Mouse (Mus musculus) liver, adult 2 months (tissue): Measurements from ENCODE around the gene Tcf20.

ENCODE experiments used
- CTCF ChIP-seq: fragments of 200-500 bp; IDR thresholded peaks from 2 replicates; pipeline ENCODE4 v1.5.1; 2011; ENCODE audit warnings: low read depth, low read length, control low read depth
- POLR2A ChIP-seq: fragments of 200-500 bp; IDR thresholded peaks from 2 replicates; pipeline ENCODE4 v1.6.1; 2011; ENCODE audit warnings: low read length, control low read depth; ENCODE audit not compliant: insufficient read depth; ENCODE audit errors: extremely low read depth

- TF ChIP-seq POLR2A, result no peak
- no peak for TF ChIP-seq CTCF
Measured at GRCm38 (mm10) chr15:82814321-82814720, 173.4 kb downstream of the Tcf20 start.
